Mouse (Mus musculus) liver, embryonic 14.5 days (tissue): ENCODE measurements at regions not wholly inside any gene's neighbourhood (a gene's known extent, or its start where the extent isn't known, plus 50 kb on each side); places are given as distances from the start of the nearest gene placed in this dataset.

ENCODE experiments used
- ATAC-seq: fragments of 200-750 bp; cut with Nextera tagmentation; 2 replicates; pipeline ENCODE4 v1.8.0; 2017; ENCODE audit warnings: moderate number of reproducible peaks, mild to moderate bottlenecking, moderate library complexity; ENCODE audit not compliant: insufficient read depth
- DNase-seq, 3 experiments: peaks; one replicate each; pipeline ENCODE4 v3.0.0-alpha.2; 2012 to 2013; ENCODE audit warnings: low read depth in 3 of 3, low spot score in 3 of 3
- H3K27ac ChIP-seq: fragments of 300-500 bp; sonication (generic); 2 replicates; pipeline ENCODE4 v1.5.1; 2014; ENCODE audit warnings: moderate library complexity, mild to moderate bottlenecking, control low read depth, inconsistent platforms
- H3K27me3 ChIP-seq: fragments of 300-500 bp; sonication (generic); 2 replicates; pipeline ENCODE4 v1.6.1; 2014; ENCODE audit warnings: mild to moderate bottlenecking, low read length, moderate library complexity; ENCODE audit not compliant: control insufficient read depth, insufficient read depth
- H3K36me3 ChIP-seq: fragments of 300-500 bp; sonication (generic); replicated peaks from 2 replicates; pipeline ENCODE4 v1.6.1; 2014; ENCODE audit warnings: low read depth; ENCODE audit not compliant: control insufficient read depth, insufficient read depth
- H3K4me1 ChIP-seq, 2 experiments: fragments of 200-500 bp in 1 of 2; fragments of 300-500 bp in 1 of 2; sonication (generic) in 1 of 2; replicated peaks; 2 replicates each; pipeline ENCODE4 v1.6.1; 2012 to 2014; ENCODE audit warnings: antibody characterized with exemption in 1 of 2, inconsistent platforms in 1 of 2, low read length in 1 of 2; ENCODE audit not compliant: control insufficient read depth in 2 of 2, insufficient read depth in 2 of 2
- H3K4me2 ChIP-seq: fragments of 300-500 bp; sonication (generic); 2 replicates; pipeline ENCODE4 v1.6.1; 2014; ENCODE audit warnings: low read depth, mild to moderate bottlenecking, control low read depth, moderate library complexity
- H3K4me3 ChIP-seq, 2 experiments: fragments of 200-500 bp in 1 of 2; fragments of 300-500 bp in 1 of 2; sonication (generic) in 1 of 2; 2 replicates each; pipeline ENCODE4 v1.5.1; 2012 to 2014; ENCODE audit warnings: low read depth in 2 of 2, low read length in 2 of 2, mild to moderate bottlenecking in 2 of 2, control low read depth in 1 of 2, inconsistent platforms in 1 of 2, moderate library complexity in 1 of 2; ENCODE audit not compliant: insufficient read depth in 1 of 2
- H3K9ac ChIP-seq: fragments of 300-500 bp; sonication (generic); replicated peaks from 2 replicates; pipeline ENCODE4 v1.6.1; 2014; ENCODE audit warnings: mild to moderate bottlenecking, control low read depth, moderate library complexity
- H3K9me3 ChIP-seq: fragments of 300-500 bp; sonication (generic); 2 replicates; pipeline ENCODE4 v1.6.1; 2016; ENCODE audit warnings: low read length, mixed read lengths; ENCODE audit not compliant: control insufficient read depth
- CTCF ChIP-seq: IDR thresholded peaks from 2 replicates; pipeline ENCODE4 v1.5.1; 2016; ENCODE audit warnings: antibody characterized with exemption, low read depth, control low read depth
- EP300 ChIP-seq: IDR thresholded peaks from 2 replicates; pipeline ENCODE4 v1.6.1; 2016; ENCODE audit warnings: antibody characterized with exemption, low read depth
- WGBS: fragments of 180-500 bp; shearing (Covaris S2); extraction: QIAGEN DNeasy Blood & Tissue Kit; methylation state at CpG from one replicate; pipeline ENCODE4 v1.1.7; 2014; ENCODE audit not compliant: insufficient replicate concordance; 5-methylcytosine and 5-hydroxymethylcytosine counted together

- Histone ChIP-seq H3K27ac (no peak overlapping the region), H3K9me3 (no peaks in the 10 kb centered on the region), H3K27me3 (no peaks in the 10 kb centered on the region), H3K4me1 (no peaks in the 10 kb centered on the region), H3K36me3 (no peaks in the 10 kb centered on the region), H3K4me2 (no peak overlapping the region), H3K4me3 (no peak overlapping the region), H3K9ac (no peak overlapping the region)
- no peak for ATAC-seq
- DNase-seq: no peak
- no peak for TF ChIP-seq EP300
- TF ChIP-seq CTCF: no peak
- WGBS: 82% methylated on average over 1 of the region's 1 CpGs
These were observed 491.1 kb upstream of the Dsel start for GRCm38 (mm10) chr1:112355816-112356215.
